Mouse (Mus musculus) c-Kit-negative CD71-positive TER-119-positive erythroid progenitor cells, embryonic 14.5 days (primary cell): ENCODE results near the gene Det1.

ENCODE experiments used
- DNase-seq: peaks from one replicate; pipeline ENCODE4 v3.0.0-alpha.2; 2013; ENCODE audit warnings: low read depth, low spot score

The Det1 gene

DNA sequence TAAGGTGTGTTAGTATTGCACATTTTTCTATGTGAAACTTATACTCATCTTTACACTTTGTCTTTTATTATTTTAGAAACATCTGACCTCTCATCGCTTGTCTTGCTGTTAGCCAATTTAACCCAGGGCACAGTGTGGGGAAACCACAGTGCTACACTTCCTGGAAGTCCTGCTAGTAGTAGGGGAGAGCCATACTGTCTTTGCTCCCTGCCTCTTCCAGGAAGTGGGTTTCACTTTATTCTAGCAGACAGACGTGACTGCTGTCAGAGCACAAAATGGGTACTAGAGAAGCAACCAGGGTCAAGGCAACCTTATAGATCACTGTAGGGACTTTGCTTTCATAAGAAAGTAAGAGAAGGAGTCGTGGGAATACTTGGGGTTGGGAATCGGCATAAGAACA, 7.0 kb upstream of the Det1 start:
- DNase-seq: no peak

DNA sequence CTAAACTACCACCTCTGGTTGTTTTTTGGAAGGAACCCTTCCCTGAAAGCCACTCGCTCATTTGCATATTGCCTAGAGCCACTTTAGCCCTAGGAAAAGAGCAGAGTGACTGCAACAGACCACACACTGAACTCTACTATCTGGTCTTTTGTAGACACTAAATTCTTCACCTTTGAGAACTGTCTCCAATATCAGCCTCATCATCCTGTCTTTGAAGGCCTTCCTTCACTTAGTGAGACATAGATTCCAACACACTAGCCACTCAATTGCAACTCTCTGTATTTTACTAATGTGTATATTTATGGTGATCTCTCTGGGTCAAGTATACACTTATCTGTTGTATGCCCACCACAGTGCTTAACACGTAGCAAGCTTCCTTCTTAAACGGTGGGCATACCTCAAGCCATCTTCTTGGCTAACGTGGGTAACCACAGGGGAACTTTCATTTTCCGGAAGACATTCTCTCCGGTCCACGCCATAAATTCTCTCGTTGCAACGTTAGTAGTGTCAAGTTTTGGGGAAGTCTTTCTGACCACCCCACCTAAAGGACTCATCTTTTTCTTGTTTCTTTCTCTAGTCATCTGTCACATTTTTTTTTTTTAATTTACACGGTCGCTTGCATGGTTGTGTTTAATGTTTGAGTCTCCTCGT, 872 bp downstream of the Det1 start:
- no peak for DNase-seq

DNA sequence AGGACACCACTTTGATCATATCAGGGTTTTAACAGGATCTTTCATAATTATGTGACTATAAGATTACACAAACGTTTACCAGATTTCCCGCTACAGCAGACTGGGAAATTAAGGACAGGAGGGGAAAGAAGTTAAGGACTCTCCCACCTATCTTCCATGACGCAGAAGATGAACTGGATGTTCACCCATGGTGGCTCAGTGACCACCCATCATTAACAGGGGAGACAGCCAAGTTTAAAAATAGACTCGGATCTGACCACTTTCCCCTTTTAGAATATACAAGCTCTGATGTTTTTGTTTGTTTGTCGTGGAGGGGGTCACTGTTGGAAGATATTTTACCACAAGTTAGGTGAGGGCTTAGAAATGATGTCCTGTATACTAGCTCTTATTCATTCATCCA, 5.5 kb downstream of the Det1 start:
- DNase-seq: no peak

DNA sequence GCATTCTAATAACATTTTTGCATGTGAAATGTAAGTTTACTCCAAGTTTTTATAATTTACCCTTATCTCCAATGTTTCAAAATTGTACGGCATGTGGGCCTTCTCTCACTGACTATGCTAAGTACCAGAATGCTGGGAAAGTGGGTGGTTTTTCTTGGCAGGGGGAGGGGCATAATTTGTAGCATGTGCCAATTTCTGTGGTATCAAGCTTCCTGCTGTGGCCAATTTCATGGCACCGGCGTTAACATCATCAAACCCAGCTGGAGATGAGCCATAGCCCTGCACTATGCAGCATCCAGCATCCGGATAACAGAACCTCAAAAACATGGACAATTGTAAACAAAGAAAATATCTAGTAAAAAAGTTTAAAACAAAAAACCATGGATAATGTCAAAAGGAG, 9.8 kb downstream of the Det1 start:
- no peak for DNase-seq

DNA sequence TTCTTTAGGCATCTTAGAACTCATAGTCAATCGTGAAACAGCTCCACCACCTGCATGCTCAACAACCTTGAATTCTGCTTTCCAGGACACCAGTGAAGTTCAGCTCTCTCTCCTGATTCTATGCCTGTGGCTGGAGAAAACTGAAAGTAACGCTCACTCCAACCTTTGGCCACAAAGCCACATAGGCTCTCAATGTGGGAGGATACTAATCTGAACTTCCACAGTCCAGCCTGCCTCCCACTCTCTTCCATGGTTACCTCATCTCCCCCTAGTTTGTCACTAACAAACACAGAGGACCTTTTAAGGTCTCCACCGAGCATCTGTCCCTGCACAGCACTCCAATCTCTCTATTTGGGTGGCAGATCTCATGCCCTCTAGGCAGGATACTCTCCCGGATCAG, 11.4 kb downstream of the Det1 start:
- DNase-seq: no peak

DNA sequence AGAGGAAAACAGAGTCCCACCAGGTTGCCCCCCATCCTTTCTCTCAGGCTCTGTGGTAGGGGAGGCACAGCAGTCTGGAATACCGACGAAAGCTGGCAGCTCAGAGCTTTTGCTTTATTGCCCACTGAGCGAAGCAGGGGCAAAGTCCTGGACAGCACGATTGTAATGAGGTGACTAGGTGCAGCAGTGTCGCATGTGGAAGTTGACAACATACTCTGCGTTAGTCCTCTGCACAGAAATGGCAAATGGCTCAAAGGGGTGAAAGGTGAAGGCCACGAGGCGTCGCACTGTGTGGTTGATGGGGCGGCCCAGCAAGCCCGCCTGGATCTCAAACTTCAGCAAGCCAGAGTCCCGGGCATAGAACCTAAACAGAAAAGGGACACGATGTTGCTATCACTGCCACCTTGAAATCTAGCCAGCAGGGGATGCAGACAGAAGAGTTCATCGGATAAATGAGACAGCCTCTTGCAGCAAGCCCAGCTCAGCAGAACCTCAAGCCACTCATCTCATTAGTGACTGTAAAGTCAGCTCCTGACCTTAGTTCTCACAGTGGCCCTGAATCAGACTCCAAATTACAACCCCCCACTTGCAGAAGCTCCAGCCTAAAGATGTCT, 19.2 kb downstream of the Det1 start:
- DNase-seq: no peak

DNA sequence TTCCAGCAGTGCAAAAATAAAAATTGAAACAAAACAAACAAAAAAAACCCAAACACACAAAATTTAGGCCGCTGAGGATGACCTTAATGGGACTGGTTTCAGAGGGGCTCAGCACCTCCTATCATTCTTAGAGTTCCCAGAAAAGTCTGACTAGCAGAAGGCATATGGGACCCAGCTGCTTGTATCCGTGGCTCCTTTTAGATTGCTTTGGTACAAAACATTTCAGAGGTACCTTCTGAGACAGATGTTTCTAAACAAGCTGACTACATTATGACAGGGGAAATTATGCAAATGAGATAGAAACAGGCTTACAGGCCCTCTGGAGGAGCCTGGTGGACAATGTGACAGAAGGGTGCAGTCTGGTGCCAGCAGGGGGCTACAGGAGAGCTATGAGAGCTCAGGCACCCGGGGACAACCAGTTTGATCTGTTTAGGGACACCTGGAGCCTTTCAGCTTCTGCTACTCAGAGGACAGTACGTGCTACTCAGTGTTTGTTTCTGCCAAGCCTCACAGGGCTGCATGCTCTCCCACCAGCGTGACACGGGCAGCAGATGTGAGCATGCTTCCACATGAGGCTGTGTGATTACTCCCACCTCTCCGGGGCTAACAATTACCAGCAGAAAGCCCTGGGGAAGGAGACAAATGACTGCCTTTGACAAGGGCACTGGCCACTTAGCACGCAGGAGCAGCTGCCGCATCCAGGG, 20.2 kb downstream of the Det1 start:
- no peak for DNase-seq

DNA sequence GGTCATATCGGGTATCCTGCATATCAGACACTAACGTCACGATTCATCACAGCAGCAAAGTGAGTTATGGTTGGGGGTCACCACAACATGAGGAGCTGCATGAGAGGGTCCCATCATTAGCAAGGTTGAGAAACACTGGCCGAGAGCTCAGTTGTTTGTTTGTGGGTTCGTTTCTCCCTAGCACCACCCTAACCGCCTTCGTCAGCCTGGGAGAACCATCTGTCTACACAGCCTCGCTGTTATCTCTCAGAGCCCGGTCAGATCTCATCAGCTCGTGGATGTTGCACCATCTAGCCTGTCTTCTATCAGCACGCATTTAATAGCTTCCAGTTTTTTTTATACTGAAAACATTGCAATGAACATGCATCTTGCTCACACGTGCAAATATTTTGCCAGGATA, 28.7 kb downstream of the Det1 start:
- no peak for DNase-seq

DNA sequence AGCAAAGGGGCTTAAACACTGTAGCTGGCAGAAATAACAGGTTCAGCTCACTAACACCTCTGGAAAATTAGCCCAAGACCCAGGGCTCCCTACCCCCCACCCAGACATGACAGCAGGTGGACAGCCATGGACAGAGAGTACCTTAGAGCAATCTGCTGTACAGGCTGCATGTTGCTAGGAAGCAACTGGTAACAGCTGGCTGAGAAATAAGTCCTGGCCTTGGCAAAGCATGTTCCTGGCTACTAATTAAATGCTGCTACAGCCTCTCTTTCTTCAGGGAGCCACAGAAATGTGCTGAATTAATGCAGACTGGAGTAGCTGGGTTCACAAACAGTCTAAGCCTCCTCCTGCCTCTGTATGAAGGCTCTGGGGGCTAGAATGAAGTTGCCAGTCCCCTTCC, 32.3 kb downstream of the Det1 start:
- DNase-seq: no peak

DNA sequence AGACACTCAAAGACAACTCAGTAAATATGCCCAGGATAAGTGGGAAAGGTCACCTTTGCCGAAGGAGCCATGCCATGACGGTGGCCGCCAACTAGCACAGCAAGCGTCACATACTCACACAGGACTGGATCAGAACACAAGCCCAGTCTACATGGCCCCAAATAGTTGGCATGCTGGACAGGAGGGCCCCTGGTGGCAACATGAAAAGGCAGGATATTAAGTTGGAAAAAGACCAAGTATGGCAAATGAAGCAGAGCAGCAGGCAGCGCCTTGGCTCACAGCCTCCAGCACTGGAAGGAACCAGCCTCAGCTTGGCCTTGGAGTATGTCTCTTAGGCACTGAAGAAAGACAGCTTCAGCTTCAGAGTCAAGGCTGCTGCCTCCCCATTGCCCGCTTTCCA, 33.3 kb downstream of the Det1 start:
- no peak for DNase-seq

DNA sequence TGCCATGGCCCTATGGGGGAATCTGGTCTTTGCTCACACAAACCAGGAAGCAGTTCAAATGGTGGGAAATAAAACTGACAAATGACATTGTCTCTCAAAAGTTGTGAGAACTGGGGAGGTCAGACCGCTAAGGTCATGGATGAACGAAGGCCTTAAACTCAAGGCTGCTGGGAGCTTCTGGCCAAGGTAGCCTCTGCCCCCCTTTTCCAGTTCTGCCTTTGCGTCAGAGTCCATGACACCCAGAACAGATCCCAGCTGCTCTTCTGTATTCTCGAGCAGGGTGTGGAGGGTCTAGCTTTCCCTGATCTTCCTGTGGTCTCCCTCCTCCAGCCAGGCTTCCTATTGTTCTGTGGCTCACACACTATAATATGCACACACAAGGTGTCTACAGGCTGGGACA, 39.9 kb downstream of the Det1 start:
- no peak for DNase-seq

DNA sequence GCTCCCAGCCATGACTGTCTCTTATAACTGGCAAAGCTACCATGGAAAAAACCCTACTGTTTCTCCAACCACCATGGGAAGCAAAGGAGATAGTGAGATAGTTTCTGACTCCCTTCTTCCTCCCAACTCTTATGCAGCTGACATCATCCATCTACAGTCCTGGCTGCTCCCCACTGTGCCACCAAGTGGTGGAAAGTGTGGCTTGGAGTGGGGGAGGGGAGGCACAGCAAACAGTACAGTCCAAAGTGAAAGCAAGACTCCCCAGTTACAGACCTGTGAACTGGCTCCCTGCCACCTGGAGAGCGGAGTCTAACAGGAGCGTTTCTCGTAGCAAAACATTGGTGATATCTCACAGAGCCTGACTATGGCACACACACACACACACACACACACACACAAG, 43.2 kb downstream of the Det1 start:
- no peak for DNase-seq

DNA sequence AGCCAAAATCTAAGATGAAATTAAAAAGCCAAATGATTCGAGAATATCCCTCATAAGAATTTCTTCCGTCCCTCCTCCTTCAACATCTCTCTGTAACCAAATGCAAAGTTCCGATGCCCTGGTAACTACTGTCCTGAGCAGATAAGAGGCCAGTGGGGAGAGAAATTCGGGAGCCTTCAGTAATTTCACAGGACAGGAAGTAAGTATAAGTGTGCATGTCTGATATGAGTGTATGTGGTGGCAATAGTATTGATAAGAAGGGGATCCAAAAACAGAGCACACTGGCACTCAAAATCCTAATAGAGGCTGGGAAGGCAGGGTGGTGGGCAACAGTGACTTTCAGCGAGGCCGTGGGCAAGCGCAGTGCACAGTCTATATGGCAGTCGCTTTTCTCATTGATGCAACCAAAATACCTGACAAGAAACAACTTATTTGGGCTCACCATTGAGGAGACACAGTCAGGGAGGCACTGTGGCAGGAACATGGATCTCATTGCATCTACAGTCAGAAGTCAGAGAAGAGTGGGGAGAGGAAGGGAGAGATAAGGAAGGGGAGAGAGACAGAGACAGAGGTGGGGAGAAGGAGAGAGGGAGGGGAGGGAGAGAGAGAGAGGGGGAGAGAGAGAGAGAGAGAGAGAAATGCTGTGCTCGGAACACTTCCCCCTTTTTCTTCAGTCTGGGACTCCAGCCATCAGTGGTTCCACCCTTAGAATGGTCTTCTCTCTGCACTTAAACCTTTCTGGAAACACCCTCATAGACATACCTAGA, 47.1 kb downstream of the Det1 start:
- DNase-seq: peak; percentile 46

DNA sequence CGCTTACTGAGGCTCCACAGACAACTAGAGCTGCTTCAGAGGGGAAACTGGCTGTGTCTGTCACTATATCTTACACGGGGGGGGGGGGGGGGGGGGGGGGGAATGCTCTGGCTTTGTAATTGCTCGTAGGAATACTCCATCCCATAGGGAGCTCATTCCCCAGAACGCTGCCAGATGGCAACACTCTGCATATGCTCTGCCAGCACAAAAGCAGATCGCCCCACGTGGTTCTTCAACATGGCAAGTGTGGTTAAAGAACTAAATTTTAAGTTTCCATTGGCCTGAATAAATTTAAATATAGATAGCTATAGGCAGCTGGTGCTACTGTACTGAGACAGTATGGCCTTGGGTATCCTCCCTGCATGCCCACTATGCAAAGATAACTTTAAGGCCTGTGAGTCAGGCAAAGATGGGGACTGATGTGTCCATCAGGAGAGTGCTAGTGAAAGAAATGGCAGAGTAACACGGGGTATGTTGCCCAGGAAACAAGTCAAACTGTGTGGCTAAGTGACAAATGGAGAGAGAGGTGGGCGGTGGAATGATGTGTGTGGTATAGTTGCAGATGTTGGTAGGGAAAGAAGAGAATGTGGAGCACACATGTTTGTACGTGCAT, 49.1 kb downstream of the Det1 start:
- no peak for DNase-seq

DNA sequence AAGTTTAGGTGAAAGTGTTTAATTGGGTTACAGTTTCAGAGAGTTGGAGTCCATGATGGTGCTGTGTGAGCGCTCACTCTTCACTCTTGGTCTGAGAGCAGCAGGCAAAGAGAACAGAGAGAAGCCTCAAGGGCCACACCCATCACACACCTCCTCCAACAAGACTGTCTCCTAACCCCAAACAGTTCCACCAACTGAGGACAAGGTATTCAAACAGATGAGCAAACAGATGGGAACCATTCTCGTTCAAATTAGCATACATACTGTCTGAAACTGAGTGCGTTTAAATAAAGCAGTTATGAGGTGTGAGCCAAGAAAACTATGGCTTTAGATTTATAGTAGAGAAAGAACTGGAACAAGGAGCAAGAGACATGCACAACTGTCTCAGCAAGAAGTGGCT, 50.4 kb downstream of the Det1 start:
- DNase-seq: no peak

DNA sequence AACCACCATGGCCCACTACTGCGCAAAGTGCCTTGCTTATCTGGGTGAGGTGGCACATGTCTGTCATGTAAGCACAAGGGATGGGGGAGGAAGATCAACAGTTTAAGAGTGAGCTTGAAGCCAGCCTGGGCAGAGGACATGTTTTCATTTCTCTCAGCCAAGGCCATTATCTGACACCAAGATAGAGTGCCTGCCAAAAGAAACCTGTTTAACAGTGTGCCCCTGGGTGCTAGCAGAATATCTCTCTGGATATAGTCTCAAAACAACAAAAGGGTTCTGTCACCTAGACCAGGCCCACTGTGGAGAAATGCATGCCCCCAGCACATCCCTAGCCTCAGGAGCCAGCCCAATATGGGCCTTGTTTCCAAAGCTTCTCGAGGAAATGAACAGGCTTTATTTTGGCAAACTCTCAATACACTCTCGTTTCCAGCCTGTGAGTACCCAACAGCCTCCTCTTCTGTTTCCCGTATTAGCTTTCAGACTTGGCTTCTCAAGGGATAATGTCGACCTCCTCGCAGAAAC, 52.4 kb downstream of the Det1 start:
- DNase-seq: no peak

DNA sequence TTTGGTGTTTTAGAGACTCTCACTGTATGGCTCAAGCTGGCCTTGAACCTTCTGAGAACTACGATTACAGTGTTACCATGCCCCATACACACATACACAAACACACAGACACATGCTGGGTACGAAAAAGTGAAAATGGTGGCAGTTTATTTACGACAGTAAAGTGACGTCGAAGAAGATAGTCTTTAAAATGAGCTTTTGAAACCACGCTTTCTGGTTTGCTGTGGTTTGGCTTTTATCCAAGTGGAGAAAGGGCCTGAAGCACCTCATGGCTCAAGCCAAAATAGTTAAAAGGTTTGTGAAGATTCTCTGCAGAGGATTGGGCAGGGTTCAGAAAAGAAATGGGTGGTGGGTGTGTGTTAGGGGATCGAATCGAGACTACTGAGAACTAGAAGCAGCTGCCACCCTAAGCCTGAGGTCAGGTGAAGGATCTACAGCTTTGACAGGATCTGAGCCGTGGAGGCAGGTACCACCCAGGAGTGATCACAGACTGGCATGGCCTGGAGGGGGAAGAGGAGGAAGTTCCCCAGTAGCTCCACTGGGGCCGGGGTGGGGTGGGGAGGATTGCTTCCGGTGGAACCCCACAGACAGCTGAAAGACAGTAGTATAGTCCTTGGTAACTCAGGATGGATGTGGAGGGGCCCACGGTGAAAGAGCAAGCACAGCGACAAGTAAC, 53.0 kb downstream of the Det1 start:
- DNase-seq: no peak

DNA sequence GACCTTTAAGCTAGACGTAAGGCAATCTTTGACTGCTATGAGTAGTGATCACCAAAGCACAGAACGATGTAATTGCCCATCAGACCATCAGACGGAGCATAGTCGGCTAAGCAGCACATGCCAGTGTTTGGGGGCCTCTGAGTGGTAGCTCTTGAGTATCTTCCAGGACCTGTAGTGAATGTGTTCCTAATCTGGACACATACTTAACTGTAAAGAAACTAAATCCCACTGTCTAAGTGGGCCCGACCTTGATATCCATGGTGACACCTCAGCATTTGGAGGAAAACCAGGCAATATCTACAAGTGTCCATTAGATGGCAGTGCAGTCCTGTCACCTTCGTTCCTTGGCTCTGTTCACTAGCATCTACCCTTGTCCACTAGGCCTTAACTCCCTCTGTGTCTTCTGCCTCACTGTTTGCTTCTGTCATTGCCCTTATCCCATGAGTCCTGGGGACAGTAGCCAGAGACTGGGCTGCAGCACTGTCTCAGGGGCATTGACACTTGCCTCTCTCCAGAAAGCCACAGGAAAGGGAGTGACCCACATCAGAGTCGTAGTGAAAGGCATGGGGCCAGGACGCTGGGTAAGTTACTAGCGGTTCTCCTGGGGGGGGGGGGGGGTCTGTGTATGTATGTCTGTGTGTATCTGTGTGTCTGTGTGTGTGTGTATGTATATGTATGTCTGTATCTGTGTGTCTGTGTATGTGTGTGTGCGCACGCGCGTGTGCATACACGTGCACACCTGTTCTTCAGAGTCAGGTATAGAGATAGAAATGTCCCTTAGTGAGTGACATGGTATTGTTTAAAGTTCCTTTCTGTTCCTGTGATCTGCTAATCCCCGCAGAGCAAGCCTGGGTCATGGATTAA, 55.5 kb downstream of the Det1 start:
- peak; percentile 62 for DNase-seq

DNA sequence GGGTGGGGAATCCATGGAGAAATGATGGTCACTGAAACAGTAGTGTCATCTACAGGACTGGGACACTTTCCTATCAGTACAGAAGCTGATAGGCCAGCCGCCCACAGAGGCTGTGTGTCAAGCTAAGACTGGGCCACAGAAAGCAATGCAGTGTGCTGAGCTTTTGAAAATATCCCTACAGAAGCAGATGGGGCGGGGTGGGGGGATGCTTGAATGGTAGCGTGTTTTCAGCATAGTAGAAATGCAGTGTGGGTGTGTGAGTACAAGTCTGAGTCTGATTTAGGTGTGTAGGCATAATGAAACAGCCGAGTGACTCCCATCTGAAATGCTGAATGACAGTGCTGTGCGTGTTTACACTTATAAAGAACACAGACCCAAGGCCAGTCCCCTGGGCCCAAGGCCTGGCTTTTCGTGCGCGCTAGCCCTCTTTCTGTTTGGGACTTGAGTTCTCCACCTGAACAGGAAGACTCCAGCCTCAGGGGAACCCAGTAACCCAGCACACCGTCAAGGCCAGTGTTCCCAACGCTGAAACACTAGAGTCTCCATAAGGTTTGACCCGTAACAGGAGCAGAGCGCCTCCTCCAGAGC, 59.2 kb downstream of the Det1 start:
- no peak for DNase-seq

DNA sequence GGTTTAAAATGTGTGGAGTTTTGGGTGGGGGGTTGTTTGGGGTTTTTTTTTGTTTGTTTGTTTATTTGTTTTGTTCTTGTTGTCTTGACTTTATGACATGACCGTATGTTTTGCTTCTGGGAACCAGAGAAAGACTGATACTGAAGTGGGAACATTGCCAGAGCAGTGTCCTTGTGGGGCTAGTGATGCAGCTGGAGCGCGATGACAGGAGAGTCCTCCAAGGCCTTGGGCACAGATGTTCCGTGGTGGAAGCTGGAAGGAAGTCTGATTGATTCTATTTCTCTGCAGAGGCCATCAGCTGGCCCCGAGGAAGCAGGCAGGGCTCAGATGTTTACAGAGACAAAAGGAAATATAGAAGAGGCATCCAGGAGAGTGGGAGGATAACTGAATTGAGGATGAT, 61.2 kb downstream of the Det1 start:
- DNase-seq: no peak
